Mouse (Mus musculus) MEL (cell line): ENCODE measurements at regions not wholly inside any gene's neighbourhood (a gene's known extent, or its start where the extent isn't known, plus 50 kb on each side); places are given as distances from the start of the nearest gene placed in this dataset.

Experiments used
- BHLHE40 ChIP-seq: IDR thresholded peaks from 2 replicates; pipeline ENCODE4 v1.6.1; 2012; ENCODE audit warnings: low read depth, mild to moderate bottlenecking, inconsistent platforms, low read length, improper control_type of control experiment, borderline replicate concordance
- CTCF ChIP-seq, 3 experiments: IDR thresholded peaks in 2 of 3; conservative IDR thresholded peaks in 1 of 3; 2 replicates each; pipeline ENCODE4 v1.5.1; 2011 to 2012; ENCODE audit warnings: low read length in 3 of 3, low read depth in 2 of 3, mild to moderate bottlenecking in 2 of 3, improper control_type of control experiment in 1 of 3, inconsistent platforms in 1 of 3, mixed read lengths in 1 of 3, moderate library complexity in 1 of 3; ENCODE audit not compliant: control insufficient read depth in 1 of 3, insufficient read depth in 1 of 3, poor library complexity in 1 of 3, severe bottlenecking in 1 of 3
- EP300 ChIP-seq, 2 experiments: IDR thresholded peaks; 2 replicates each; pipeline ENCODE4 v1.6.1; 2011; ENCODE audit warnings: improper control_type of control experiment in 2 of 2, low read length in 2 of 2, low read depth in 1 of 2, mild to moderate bottlenecking in 1 of 2
- MAX ChIP-seq: IDR thresholded peaks from 2 replicates; pipeline ENCODE4 v1.6.1; 2011; ENCODE audit warnings: low read length, improper control_type of control experiment
- POLR2A ChIP-seq, 2 experiments: IDR thresholded peaks; 2 replicates each; pipeline ENCODE4 v1.6.1; 2011 to 2012; ENCODE audit warnings: low read length in 2 of 2, mild to moderate bottlenecking in 2 of 2, control low read depth in 1 of 2, improper control_type of control experiment in 1 of 2, low read depth in 1 of 2, moderate library complexity in 1 of 2; ENCODE audit not compliant: control insufficient read depth in 1 of 2, insufficient read depth in 1 of 2, poor library complexity in 1 of 2
- USF1 ChIP-seq: IDR thresholded peaks from 2 replicates; pipeline ENCODE4 v1.6.1; 2014; ENCODE audit warnings: low read depth, mild to moderate bottlenecking, inconsistent platforms, low read length, improper control_type of control experiment, moderate library complexity

DNA sequence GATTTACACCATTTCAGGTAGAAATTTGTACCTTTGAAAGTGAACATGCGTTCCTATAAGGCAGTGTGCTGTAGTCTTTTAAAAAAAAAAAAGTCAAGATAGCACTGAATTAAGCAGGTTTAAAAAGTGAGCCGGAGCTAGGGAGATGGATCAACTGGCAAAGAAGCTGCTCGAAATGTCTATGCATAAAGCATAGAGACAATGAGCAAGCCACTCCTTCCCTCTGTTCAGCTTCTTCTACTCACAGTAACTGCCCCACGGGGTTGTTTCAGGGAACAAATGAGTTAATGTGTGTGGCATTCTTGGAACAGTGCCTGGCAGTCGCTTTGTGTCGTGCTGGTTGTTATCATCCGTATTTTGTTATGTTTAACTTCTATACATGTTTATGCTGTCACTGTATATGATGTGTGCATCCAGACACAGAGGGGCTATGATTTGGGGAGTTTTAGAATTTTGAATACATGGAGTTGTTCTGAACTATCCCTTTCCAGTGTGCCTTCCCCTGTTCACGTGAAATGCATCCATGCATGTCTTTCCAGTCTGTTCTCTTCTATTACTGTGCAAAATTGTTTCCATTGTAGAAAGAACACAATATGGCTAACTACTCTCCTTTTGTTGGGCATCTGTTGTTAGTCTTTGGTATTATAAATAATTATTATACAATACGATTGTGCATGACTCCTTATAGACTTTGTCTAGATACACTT, 62.5 kb upstream of the Lnx1 start:
- no peak for TF ChIP-seq USF1
- TF ChIP-seq BHLHE40: no peak
- TF ChIP-seq CTCF (IDR thresholded peaks at IDR 0.05 in 2 of 3, conservative IDR thresholded peaks at IDR 0.05 in 1 of 3; ENCODE audit: control insufficient read depth in 1 of 3, insufficient read depth in 1 of 3, low read depth in 2 of 3, low read length in 3 of 3, poor library complexity in 1 of 3, severe bottlenecking in 1 of 3): no peak
- TF ChIP-seq EP300 (IDR thresholded peaks at IDR 0.05; ENCODE audit: low read depth in 1 of 2, low read length in 2 of 2): no peak
- TF ChIP-seq MAX: no peak
- TF ChIP-seq POLR2A (IDR thresholded peaks at IDR 0.05; ENCODE audit: control insufficient read depth in 1 of 2, insufficient read depth in 1 of 2, low read depth in 1 of 2, low read length in 2 of 2, poor library complexity in 1 of 2): no peak
